Mouse (Mus musculus): ENCODE measurements around the gene Acvr2b. TPM values are rescaled to one million over a fixed set of nuclear protein-coding genes. Genes with fewer than 3 reads are reported as not detected.

Acvr2b gene
- total and polyA plus RNA-seq, 2 experiments from 2014 or later = 32.1 to 35.6 TPM

DNA sequence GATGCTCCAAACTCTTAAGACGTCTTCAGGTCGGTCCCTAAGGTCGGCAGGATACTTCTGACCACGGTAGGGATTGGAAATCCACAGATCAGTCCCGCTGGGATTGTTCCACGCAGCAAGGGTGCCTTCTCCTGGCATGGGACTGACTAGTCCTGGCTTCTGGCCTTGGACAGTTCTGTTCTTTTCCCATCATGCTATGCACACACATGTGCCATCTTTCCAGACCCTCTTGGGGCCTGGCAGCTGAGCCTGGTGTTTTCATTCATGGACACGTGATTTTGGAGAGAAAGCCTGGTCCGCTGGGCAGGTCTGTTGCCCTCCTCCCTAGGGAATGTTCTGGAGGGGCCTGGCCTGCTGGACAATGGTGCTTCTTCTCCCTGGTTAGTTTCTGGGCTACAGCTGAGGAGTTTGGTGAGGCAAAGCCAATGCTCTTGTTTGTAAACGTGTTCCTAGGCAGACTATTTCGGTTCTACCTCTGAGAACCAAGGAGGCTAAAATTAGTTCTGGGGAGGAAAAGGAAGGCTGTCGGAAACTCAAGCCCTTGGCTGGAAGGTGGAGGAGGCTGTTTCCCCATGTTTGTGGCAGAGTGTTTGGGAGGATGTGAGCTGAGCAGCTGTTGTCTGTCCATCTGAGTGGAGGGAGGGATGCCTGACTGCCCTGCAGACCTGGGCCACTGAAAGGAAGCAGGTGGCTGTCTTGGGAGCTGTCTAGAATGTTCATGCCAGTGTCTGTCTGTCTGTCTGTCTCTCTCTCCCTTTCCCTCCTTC lies 7.2 kb downstream of the Acvr2b start:
- 85% methylated on average over 11 of the region's 11 CpGs for WGBS
- TF ChIP-seq CTCF (IDR thresholded peaks at IDR 0.05) = no peak
- 0 out of 2 replicates have a peak, but pooled peaks cover 3% of the 10 kb centered on the region for H3K9me3 ChIP-seq (ENCODE audit: low read length)
- no peak overlapping the region for H3K9ac ChIP-seq (replicated peaks; ENCODE audit: low read length, poor library complexity, severe bottlenecking)
- no peaks in the 10 kb centered on the region for H3K27me3 ChIP-seq (ENCODE audit: insufficient read depth, low read length)
- ATAC-seq (ENCODE audit: low FRiP score) = no peak
- H3K36me3 ChIP-seq (ENCODE audit: insufficient read depth, low read length) = no peaks in the 10 kb centered on the region
- no peak overlapping the region for H3K4me3 ChIP-seq (ENCODE audit: low read depth, low read length)
- no peak overlapping the region for H3K4me2 ChIP-seq (ENCODE audit: low read depth, low read length, poor library complexity, severe bottlenecking)
- H3K4me1 ChIP-seq (ENCODE audit: insufficient read depth, low read length) = peaks cover 5% of the 10 kb centered on the region
- DNase-seq (ENCODE audit: low spot score) = no peak
- H3K27ac ChIP-seq (ENCODE audit: low read depth, low read length) = no peak overlapping the region

DNA sequence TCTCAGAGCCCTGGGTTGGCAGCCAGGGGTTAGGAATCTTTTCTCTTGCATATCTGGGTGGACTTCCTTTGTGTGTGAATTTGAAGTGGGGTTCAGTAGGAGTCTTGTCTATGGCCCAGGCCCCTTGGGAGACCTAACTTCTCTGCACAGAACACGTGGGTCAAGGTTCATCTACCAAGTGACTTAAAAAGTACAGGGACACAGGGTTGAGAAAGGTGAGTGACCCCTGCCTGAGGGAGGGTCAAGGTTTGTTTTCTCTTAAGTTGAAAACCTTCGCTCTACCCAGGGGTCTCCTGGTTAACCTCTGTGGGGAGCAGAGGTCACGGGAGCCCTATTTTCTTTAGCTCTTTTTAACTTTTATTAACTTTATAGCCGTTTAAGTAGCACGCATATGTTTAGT lies 7.9 kb downstream of the Acvr2b start:
- TF ChIP-seq CTCF (IDR thresholded peaks at IDR 0.05) = no peak
- H3K4me3 ChIP-seq (ENCODE audit: low read depth, low read length) = no peak overlapping the region
- H3K9me3 ChIP-seq (ENCODE audit: low read length) = 0 out of 2 replicates have a peak, but pooled peaks cover 3% of the 10 kb centered on the region
- 87% methylated on average over 5 of the region's 5 CpGs for WGBS
- ATAC-seq (ENCODE audit: low FRiP score) (no peak), DNase-seq (ENCODE audit: low spot score) (no peak)
- no peaks in the 10 kb centered on the region for H3K36me3 ChIP-seq (ENCODE audit: insufficient read depth, low read length)
- H3K27me3 ChIP-seq (ENCODE audit: insufficient read depth, low read length) = no peaks in the 10 kb centered on the region
- H3K27ac ChIP-seq (ENCODE audit: low read depth, low read length) = no peak overlapping the region
- no peak overlapping the region for H3K4me2 ChIP-seq (ENCODE audit: low read depth, low read length, poor library complexity, severe bottlenecking)
- H3K9ac ChIP-seq (replicated peaks; ENCODE audit: low read length, poor library complexity, severe bottlenecking) = no peak overlapping the region
- peaks cover 3% of the 10 kb centered on the region; the same call in 1 of the 2 replicates for H3K4me1 ChIP-seq (ENCODE audit: insufficient read depth, low read length)

DNA sequence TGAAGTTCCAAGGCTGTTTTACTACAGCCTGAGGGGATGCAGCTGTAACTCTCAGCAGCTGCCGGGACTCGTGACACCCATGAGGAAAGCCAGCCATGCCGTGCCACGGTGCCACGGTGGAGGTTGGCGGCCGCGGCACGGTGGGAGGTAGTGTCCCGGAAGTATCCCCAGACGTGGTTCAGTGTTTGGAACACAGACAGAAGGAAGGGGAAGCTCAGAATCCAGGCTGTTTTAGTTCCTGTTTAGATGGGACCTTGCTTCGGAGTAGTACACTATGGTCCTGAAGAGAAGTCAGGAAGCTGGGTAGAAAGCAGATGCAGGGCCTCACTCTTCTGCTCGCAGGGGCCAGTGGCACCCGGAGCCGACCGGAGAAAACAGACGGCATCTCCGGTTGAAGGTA lies 16.1 kb downstream of the Acvr2b start:
- 0 out of 2 replicates have a peak, but pooled peaks cover 2% of the 10 kb centered on the region for H3K9me3 ChIP-seq (ENCODE audit: low read length)
- no peak overlapping the region for H3K27ac ChIP-seq (ENCODE audit: low read depth, low read length)
- H3K4me2 ChIP-seq (ENCODE audit: low read depth, low read length, poor library complexity, severe bottlenecking) = no peak overlapping the region
- H3K36me3 ChIP-seq (ENCODE audit: insufficient read depth, low read length) = no peaks in the 10 kb centered on the region
- no peak overlapping the region for H3K9ac ChIP-seq (replicated peaks; ENCODE audit: low read length, poor library complexity, severe bottlenecking)
- WGBS = 63% methylated on average over 18 of the region's 18 CpGs
- H3K4me1 ChIP-seq (ENCODE audit: insufficient read depth, low read length) = 0 out of 2 replicates have a peak, but pooled peaks cover 3% of the 10 kb centered on the region
- H3K27me3 ChIP-seq (ENCODE audit: insufficient read depth, low read length) = no peaks in the 10 kb centered on the region
- no peak for TF ChIP-seq CTCF (IDR thresholded peaks at IDR 0.05)
- ATAC-seq (ENCODE audit: low FRiP score) (no peak), DNase-seq (ENCODE audit: low spot score) (no peak)
- H3K4me3 ChIP-seq (ENCODE audit: low read depth, low read length) = no peak overlapping the region

DNA sequence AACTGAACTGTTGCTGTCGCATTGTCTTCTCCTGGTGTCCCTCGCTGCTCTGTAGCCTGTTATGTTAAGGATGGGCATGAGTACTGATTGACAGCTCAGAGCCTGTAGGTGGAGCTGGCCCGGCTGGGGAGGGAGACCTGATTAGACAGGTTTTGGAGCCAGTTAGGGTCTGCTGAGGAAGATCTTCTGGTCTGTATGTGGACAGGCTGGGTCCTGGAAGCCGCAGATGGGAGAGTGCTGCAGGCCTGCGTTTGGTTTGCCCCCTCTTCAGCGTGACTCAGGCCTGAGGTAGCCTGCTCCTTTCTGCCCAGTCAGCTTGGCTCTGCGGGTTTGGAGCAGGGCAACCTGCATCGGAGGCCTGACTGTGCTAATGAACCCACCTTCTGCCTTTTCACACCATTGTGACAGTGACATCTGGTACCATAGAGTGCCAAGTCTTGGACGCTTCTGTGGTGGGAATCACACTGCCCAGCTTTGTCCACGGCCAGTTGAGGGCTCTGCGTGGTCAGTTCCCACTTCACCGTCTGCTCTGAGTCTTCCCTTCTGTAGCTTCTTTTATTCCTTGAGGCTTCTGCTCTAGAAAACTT lies 18.0 kb downstream of the Acvr2b start:
- H3K4me2 ChIP-seq (ENCODE audit: low read depth, low read length, poor library complexity, severe bottlenecking) = no peak overlapping the region
- H3K9me3 ChIP-seq (ENCODE audit: low read length) = no peaks in the 10 kb centered on the region
- H3K27ac ChIP-seq (ENCODE audit: low read depth, low read length) = no peak overlapping the region
- no peaks in the 10 kb centered on the region for H3K27me3 ChIP-seq (ENCODE audit: insufficient read depth, low read length)
- H3K4me1 ChIP-seq (ENCODE audit: insufficient read depth, low read length) = 0 out of 2 replicates have a peak, but pooled peaks cover 3% of the 10 kb centered on the region
- H3K36me3 ChIP-seq (ENCODE audit: insufficient read depth, low read length) = no peaks in the 10 kb centered on the region
- H3K9ac ChIP-seq (replicated peaks; ENCODE audit: low read length, poor library complexity, severe bottlenecking) = no peak overlapping the region
- WGBS = 80% methylated on average over 12 of the region's 12 CpGs
- no peak for TF ChIP-seq CTCF (IDR thresholded peaks at IDR 0.05)
- no peak overlapping the region for H3K4me3 ChIP-seq (ENCODE audit: low read depth, low read length)
- DNase-seq (ENCODE audit: low spot score) (peak; percentile 52), ATAC-seq (ENCODE audit: low FRiP score) (no peak)

DNA sequence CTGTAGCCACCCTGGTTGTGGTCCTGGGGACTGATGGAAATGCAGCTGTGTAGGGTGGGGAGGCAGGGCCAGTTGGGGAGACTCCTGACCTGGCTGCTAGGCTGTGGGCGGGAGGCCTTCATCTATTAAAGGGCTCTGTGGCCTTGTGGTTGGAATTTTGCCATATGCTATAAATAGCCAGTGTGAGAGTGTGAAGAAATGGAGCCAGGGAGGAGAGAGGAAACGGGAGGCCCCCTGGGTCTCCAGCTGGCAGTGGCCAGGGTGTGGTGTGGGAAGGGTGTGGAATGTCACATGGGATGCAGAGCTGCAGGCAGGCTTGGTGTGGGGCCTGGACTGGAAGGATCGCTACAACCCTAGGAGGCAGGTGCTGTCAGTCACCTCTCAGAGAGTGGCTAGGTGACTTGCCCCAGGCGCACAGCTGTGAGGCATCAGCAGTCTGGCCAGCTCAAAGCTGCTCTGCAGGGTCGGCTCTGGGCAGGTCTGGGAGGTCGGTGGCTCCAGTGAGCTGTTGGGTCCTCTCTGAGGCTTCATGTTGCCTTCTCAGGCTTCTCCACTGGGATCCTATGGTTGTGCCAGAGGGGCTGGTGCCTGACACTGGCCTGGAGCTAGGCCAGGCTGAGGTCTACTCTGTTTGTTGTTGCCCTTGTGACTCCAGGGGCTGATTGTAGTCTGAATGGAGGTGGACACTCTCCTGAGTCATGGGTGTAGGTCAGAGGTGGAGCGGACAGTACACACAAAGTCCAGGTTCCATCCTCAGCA lies 23.5 kb downstream of the Acvr2b start:
- Histone ChIP-seq H3K27ac (ENCODE audit: low read depth, low read length) (no peak overlapping the region; the same call in 1 of the 2 replicates), H3K9ac (replicated peaks; ENCODE audit: low read length, poor library complexity, severe bottlenecking) (no peak overlapping the region), H3K4me3 (ENCODE audit: low read depth, low read length) (no peak overlapping the region), H3K36me3 (ENCODE audit: insufficient read depth, low read length) (peaks cover 13% of the 10 kb centered on the region), H3K4me2 (ENCODE audit: low read depth, low read length, poor library complexity, severe bottlenecking) (no peak overlapping the region), H3K27me3 (ENCODE audit: insufficient read depth, low read length) (no peaks in the 10 kb centered on the region), H3K9me3 (ENCODE audit: low read length) (no peaks in the 10 kb centered on the region), H3K4me1 (ENCODE audit: insufficient read depth, low read length) (peaks cover 3% of the 10 kb centered on the region)
- WGBS = 59% methylated on average over 7 of the region's 7 CpGs
- ATAC-seq (ENCODE audit: low FRiP score) = 0 out of 2 replicates have a peak, but pooled peaks have one; percentile 29
- DNase-seq (ENCODE audit: low spot score) = peak; percentile 70
- no peak for TF ChIP-seq CTCF (IDR thresholded peaks at IDR 0.05)
